Mouse (Mus musculus) cerebellum, adult 18-20 months (tissue): Measurements from ENCODE around the gene Riox2.
"Not testable (repeated sequence)": the region's sequence is repeated elsewhere in the genome, so short reads cannot be mapped to it uniquely, and the experiment has no call there.

Experiments
- DNase-seq, 2 experiments: peaks; one replicate each; pipeline ENCODE4 v3.0.0; 2021

Riox2 gene

DNA sequence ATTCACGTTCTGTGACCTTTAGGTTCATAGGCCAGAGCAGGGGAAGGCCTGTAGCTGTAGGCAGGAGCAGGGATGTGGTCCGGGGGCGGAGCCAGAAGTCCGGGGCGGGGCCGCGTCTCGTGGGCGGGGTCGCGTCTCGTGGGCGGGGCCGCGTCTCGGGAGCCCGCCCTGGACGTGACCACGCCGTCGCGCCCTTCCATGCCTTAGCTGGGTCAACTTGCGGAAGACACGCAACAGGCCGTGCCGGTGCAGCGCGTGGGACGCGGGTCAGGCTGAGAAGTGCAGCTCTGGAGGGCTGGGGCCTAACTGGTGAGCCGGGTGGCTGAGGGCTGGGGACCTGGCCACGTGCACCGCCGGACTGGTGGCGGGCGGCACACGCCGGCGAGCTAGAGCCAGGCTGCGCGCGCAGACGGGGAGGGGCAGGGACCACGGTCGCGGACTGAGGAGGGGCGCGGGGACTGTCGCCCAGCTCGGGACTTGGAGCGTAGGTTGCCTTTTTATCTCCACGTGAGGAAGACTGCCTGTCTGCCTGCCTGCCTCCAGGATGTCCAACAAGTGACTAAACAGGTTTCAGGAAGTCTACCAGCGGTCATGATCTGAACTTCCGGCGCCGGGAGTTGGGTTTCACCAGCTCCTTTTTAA lies at the start of gene Riox2:
Gene Riox2 (plus strand): TSS at position 139 of the 642 bp plus-strand sequence.
- DNase-seq, result peak; percentile 42 to 63

DNA sequence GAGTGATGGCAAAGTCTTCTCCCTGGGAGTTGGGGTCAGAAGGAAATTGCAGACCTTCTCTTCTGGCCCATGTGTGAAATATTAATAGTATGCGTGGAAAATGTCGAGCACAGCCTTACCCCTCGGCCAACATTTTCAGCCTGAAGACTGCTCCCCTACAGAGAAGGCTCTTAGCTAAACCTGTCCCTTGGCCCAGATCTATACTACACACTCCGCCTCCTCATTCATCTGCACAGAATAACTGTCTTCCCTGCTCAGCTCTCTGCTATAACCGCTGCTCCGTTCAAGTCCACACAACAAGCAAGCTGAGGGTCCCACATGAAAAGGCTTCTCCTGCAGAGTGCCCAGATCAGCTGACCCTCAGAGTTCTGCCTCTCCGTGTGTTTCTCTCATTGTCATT lies 43.6 kb upstream of the Riox2 start:
- DNase-seq, result no peak

DNA sequence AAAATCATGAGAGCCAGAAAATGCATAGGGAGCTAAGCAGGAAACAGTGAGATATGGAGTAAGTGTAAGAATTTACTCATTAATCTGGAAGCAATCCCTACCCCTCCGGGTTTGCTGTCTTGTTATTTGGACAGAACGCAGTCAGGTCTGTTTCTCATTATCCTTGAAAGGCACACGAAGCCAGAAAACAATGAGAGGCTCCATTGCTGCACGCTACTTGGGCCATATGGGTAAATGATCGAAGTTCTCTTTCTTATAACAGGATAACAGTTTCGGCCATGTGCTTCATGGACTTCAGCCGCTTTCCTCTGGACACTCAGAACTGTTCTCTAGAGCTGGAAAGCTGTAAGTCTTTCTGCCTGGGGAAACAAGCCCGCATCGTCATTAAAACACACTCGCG lies 38.4 kb upstream of the Riox2 start:
- DNase-seq, result no peak

DNA sequence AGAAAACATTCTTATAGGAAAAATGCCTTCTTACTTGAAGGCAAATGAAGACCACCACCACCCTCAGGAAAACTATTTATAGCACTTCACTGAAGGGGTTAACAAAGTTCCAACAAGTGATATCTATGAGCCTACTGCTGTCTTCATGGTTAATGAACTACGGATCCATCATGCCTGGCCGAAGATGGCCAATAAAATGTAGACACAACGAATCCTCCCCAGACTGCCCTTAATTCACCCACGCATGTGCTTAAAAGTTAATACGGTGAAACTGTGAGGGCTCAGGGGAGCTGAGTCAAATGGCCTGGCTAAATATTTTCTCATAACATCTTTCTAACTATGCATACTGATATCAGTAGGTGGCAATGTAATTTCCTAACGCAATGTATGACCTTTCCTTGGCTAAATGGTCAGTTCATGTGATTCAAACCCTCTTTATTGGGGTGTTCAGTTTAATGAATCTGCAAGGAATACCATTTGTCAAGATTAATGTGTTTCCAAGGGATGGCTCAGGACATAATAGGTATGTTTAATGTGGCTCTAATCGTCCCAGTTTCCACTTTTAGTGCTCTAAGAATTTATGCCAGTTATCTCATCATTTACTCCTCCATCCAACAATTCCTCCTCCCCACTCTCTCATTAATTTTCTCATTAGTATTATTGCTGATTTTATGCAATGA lies 26.6 kb upstream of the Riox2 start:
- no peak for DNase-seq

DNA sequence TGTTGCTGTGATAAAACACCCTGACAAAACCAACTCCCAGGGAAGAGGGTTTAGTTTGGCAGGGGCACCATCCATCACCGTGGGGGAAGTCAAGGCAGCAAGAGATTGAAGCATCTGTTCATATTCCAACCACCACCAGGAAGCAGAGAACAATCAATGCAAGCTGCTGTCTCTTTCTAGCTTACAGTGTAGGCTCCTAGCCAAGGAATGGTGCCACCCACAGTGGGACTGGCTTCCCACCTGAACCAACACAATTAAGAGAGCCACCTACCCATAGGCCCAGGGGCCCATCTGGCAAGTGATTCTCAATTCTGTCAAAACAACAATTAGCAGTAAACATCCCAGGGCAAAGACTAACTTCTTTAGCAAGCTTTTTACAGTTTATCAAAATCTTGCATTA lies 23.4 kb upstream of the Riox2 start:
- no peak for DNase-seq

DNA sequence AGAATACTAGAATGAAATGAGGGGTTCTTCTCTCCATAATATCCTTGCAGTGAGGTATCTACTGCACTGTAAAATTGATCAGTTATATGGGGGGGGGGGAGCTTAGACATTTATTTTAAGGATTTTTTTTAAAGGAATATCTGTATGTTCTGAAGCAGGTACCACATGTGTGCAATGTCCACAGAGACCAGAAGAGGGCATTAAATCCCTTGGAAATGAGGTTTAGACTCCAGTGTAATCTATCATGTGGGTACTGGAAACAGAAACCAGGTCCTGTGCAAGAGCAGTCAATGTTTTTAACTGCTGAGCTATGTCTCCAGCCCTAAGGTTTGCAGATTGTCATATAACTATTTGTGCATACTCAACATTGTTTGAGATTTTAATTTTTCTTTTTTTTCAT lies 22.5 kb upstream of the Riox2 start:
- no peak for DNase-seq

DNA sequence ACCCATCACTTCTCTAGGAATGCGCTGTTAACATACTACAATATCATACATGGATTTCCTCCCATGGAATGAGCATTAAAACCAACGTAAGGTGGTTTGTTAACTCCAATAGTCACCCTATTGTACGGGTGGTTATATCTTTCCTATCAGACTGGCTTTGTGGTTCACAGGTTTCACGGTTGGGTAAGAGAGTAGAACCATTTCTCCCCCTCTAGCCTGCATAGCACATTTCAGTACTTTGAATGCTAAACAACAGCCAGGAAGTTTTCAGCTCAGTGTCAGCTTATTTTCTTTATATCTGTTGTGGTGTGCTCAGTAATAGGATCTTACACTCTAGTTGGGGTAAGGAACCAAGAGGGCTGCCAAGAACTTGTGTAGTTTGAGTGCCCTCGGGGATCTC lies 19.8 kb upstream of the Riox2 start:
- DNase-seq, result no peak

DNA sequence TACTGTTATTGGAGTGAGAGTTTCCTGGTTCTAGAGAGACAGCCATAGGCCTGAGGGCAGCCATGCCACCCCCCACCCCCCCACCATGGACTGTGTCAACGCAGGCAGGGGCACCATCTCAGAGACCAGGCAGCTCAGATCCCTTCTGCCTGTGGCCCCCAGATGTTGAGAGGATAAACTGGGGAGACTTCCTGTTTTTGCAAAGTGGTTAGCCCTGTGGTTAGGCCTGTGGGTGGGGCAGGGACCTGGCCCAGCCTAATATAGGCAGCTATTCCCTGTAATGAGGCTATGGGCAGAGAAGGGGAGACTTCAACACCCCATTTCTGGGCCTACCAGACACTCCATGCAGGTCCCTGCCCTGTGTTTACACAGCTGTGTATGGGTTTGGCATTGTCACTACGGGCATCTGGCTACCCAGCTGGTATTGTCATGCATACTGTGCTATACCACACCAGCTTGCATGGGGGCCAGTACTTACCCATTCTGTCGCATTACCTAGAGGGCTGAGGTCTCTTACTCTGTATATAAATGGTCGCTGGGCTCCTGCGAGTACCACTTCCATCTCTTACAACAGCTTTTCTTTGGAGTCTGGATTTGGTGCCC lies 12.2 kb upstream of the Riox2 start:
- DNase-seq, result not testable (repeated sequence)

DNA sequence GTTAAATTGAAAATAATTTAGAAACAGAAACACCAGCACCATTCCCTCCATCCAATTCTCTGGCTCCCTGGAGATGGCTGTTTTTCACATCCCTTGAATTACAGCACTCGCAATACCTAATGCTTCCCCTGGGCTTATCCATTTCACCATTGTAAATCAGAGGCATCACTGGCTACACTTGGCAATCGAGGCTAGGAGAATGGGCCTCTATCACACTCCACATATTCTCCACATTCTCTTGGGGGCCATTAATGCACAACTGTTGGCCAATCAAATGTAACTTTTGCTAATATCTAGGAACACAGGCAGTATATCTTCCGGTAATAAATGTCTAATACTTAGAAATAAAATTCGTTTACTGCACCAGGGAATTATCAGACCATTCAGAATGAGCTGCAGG lies 8.0 kb upstream of the Riox2 start:
- no peak for DNase-seq

DNA sequence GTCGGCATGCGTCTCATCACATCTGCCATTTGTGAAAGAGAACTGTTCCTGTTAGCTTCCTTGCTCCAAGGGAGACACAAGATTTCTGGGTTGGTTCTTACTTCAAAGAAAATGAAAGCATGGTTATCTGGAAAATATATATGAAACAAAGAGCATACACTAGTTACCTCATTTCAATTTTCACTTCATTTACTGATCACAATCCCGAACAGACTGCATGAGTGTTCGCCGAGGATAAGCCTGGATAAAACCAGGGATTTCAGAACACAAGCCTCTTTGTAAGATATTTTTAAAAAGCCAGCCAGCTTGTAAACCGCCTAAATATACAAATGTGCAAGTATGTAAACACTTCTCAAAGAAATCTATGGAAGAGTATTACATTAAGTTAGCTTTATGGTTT lies 7.6 kb upstream of the Riox2 start:
- no peak for DNase-seq

DNA sequence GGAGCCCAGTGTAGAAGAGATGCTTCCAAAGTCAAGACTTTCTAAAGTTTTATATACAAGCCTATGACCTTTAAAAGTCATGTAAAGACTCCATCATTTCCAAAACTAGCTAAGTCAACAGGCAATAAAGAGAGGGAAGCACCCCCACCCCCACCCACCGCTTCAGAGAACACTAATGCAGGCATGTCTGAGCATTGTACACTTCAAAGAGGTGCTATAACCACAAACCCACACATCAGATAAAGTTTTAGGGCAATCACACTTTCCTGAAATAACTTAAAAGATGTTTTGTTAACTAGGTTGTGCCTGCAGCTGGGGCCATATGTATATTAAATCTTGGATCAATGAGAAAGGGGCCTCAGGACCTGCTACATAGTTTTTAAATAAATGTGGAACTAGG lies 1.7 kb upstream of the Riox2 start:
- DNase-seq, result no peak

DNA sequence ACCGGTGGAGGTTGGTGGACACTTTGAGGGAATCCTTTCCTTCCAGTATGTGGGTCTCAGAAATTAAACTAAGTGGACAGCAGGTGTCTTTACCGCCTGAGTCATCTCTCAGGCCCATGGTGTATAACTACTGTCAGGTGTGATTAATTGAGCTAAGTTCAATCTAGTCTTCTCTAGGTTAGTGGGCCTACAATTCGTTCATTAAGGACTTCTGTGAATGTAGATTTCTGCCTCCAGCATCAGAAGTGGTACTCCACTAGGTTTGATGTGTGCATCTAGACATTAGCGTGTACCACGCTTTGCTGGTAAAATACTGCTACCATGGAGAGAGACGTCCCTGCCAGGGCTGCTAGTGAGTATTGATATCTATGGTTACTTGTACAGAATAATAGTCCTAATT lies 971 bp downstream of the Riox2 start:
- no peak for DNase-seq

DNA sequence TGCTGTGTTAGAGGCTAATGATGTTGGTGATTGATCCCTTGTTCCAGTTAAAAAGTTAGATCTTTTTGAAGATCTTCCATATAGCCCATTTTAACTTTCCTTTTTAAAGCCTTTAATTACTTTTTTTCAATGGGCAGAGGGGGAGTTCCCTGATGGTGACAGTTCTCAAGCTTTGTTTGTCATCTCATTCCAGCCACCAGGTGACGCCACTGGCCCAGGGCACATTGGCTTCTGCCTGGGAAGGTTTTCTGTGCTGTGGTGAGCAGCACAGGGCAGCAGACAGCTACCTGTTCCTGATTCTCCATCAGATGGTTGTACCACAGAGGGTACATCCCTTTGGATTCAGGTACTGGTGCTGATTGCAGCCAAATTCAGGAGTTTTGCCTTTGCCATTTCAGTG lies 3.2 kb downstream of the Riox2 start:
- DNase-seq, result peak; percentile 27 to 33

DNA sequence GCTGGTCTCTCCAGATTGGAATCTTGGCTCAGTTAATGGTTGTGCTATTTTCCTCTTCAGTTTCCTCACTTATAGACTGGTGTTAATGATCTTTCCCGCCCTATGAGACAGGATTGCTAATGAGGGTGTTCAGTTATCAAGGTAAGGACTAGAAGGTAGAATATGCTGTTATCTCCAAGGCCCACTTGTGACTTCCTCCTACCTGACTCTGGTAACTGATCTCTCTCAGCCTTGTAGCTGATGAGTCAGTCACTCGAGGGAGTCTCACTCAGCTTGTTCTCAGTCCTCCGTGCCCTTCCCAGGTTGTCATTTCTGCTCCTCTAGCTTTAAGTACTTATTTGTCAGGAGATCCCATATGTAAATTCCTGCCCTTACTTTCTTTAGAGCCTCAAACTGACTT lies 6.4 kb downstream of the Riox2 start:
- no peak for DNase-seq

DNA sequence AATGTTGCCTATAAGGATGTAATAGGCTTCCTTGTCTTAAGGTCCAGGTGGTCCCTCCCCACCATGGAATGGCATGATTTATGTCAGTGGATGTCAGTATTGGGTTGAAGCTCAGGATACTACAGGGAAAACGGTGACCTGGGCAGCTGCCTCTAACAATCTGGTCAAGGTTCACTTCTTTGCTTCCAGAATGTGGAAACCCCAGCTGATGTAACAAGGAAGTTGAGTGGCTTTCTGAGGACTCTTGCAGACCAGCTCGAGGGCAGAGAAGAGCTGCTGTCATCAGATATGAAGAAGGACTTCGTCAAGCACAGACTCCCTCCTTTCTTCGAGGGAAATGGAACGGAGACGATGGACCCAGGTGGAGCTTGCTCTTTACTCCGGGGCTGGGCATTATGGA lies 15.7 kb downstream of the Riox2 start:
- DNase-seq, result no peak

DNA sequence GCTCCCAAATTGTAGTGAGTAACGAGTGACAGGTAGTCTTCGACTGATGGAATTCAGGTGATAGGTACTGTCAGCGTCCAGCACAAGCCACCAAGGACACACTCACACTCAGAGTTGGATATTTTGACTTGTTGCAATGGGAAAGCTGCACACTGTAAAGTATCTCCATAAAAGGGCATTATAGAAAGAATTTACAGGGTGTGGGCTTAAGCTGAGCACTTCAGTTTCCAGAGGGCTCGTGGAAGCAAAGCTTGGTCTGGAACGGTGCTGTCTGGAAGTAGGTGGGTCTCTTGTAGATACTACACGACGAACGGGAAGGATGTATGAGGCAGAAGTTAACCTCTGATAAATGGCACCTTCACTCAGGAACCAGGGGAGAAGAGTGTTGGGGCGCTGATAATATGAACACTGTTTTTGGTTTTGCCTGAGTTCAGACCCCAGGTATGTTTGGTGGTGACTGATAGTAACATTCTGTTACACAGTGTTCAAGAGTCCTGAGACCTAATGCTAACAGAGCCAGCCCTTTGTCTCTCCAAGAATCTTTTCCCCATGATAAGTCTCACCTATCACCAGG lies 16.5 kb downstream of the Riox2 start:
- DNase-seq, result no peak

DNA sequence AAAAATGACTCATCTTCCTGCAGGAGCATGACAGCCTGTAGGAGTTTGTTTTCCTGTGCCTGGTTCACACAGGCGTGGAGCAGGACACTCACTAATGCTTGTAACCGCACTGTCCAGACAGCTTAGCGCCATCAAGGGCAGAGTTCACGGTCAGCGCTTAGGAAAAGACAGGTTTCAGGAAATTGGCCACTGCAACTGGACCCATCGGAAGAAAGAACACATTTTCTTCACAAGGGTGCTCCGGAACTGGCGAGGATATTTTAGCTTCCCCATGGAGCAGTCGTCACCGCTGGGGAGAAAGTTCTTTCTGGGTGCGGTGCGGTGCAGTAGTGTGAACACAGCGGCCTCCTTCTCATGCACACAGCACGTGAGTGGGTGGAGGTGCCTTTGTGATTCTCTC lies 21.6 kb downstream of the Riox2 start:
- no peak for DNase-seq

DNA sequence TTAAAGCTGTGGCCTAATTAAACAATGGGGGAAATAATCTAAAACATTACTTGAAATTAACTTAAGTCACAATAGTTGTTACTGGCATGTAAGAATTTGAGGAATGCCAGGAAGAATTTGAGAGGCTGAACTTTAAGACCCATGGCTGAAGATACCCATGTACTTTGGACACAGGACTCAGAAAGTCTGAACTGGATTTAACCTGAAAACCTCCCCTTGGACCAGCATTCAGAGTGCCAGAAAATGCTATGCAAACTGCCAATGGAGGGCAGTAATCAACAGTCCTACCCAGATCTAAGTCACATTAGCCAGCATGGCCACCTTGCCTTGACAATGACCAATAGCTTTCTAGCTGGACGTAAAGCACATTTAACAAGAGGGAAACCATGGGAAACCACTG lies 26.4 kb downstream of the Riox2 start:
- no peak for DNase-seq

DNA sequence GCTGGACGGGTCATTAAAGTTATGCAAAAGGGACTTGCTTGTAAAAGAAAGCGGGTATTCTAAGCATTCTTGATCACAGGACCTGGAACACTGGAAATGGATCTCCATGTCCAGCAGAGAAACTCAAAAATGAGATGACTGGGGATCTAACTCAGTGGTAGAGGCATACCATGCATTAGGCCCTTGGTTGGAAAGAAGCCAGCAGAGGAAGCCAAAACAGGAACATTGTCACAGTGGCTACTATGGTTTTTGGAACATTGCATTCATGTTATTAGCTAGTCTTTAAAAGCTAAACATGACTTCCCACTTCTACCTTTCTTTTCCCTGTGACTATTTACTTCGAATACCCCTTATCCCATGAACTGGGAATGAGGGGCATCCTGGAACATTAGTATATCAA lies 27.6 kb downstream of the Riox2 start:
- no peak for DNase-seq

DNA sequence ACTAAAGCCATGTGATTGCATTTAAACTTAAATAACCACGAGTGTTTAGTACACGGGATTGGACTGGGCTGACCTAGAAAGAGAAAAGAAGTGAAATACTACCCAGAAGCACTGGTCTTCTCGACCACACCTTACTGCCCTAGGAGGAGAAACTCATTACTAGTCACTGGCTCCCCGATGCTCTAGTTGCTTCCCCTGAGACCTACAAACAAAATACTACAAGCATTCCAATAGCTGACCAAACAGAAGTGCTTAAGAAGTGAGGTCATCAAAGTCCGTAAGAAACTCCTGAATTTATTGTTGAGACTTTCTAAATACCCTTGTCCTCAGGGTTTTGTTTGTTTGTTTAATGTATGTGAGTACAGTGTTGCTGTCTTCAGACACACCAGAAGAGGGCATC lies 38.3 kb downstream of the Riox2 start:
- no peak for DNase-seq

DNA sequence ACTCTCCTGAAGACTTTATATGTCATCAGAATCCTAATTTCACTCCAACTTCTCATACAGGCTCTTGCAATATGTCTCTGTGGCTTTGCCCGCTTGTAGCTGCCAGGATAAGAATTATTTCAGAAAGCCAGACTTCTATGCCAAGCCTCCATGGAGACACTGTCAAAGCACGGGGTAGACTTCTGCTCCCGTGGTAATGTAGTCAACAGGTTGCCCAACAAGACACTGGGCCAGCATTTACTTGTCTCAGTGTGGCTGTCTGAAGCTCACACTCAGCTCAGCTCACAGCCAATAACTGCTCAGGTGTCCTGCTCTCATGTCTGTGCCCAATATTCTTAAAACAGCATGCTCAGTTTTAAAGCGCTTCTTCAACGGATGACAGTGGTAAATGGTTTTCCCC lies 43.6 kb downstream of the Riox2 start:
- DNase-seq, result no peak

DNA sequence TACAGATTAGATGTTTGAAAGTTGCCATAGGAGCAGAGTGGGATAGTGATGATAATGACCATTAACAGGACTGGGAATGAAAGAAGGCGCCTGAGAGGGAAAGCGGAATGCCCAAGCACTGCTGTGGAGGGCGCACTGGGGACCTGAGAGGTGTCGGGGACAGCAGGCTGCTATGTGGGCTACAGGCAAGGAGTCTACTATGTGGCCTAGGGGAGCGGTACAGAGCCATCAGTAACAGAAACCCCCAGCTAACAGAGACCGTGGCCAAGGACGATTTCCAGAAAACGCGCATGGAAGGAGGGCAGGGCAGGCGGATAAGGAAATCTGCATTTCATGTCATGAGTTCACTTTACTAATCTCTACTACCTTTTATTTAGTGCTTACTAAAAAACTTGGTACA lies 45.4 kb downstream of the Riox2 start:
- no peak for DNase-seq

DNA sequence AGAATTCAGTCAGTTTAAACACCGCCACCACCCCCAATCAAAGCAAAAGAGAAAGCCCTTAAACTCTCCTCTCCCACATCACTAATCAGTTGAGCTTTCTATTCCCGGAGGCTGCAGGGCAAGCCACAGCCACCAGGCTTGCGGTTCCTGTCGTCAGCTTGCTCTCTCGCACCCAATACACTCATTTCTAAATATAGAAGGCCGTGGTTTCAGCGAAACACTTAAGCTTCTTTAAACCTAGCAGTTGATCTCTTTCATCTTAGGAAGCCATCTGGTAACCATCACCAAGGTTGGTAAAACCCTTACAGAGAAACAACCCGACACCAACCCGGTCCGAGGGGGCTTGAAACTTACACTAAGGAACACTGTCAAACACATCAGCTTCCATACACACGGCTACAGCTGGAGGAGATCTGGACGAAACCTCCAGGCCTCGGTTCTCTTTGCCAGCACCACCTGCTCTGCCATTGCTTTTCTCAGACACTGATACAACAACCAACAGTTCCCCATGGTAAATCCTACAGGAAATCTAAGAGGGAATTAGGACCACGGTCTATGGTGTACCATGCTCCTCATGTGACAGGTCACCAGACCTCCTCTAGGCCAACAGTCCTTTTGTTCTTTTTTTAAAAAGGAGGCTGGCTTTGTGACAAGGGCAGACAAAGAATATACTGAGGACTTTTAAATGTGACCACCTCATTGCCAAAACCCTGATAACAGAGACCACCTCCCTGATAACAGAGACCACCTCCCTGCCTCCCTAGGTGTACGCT lies 46.1 kb downstream of the Riox2 start:
- DNase-seq, result no peak
